Mouse (Mus musculus): ENCODE data around the gene Fgf10.

- TF ChIP-seq CTCF (IDR thresholded peaks at IDR 0.05; ENCODE audit: low read depth) (no peak), EP300 (IDR thresholded peaks at IDR 0.05; ENCODE audit: low read depth) (no peak)
Observed at GRCm38 (mm10) chr13:118661664-118662063, 7.9 kb upstream of the Fgf10 start.
